Mouse (Mus musculus) midbrain, embryonic 15.5 days (tissue): ENCODE measurements around the gene Itga2. TPM values are rescaled to one million over a fixed set of nuclear protein-coding genes. Genes with fewer than 3 reads are reported as not detected.
A peak's percentile ranks its signal among the peaks of the same experiment; 100 is the strongest.

Experiments
- ATAC-seq: fragments of 200-750 bp; cut with Nextera tagmentation; replicated peaks from 2 replicates; pipeline ENCODE4 v1.8.0; 2017; ENCODE audit warnings: moderate TSS enrichment
- H3K27ac ChIP-seq: fragments of 300-500 bp; sonication (generic); 2 replicates; pipeline ENCODE4 v1.5.1; 2015; ENCODE audit warnings: mild to moderate bottlenecking, inconsistent platforms
- H3K27me3 ChIP-seq: fragments of 300-500 bp; sonication (generic); replicated peaks from 2 replicates; pipeline ENCODE4 v1.6.1; 2015; ENCODE audit warnings: inconsistent platforms
- H3K36me3 ChIP-seq: fragments of 300-500 bp; sonication (generic); replicated peaks from 2 replicates; pipeline ENCODE4 v1.6.1; 2015; ENCODE audit warnings: inconsistent platforms
- H3K4me1 ChIP-seq: fragments of 300-500 bp; sonication (generic); 2 replicates; pipeline ENCODE4 v1.6.1; 2015; ENCODE audit warnings: inconsistent platforms
- H3K4me2 ChIP-seq: fragments of 300-500 bp; sonication (generic); 2 replicates; pipeline ENCODE4 v1.6.1; 2015; ENCODE audit warnings: inconsistent platforms, mild to moderate bottlenecking, moderate library complexity
- H3K4me3 ChIP-seq: fragments of 300-500 bp; sonication (generic); 2 replicates; pipeline ENCODE4 v1.5.1; 2015; ENCODE audit warnings: mild to moderate bottlenecking, inconsistent platforms
- H3K9ac ChIP-seq: fragments of 300-500 bp; sonication (generic); 2 replicates; pipeline ENCODE4 v1.6.1; 2015; ENCODE audit warnings: mild to moderate bottlenecking, inconsistent platforms
- H3K9me3 ChIP-seq: fragments of 300-500 bp; sonication (generic); 2 replicates; pipeline ENCODE4 v1.6.1; 2016; ENCODE audit warnings: inconsistent platforms
- WGBS: fragments of 180-500 bp; shearing (Covaris S2); methylation state at CpG from one replicate; pipeline ENCODE4 v1.1.7; 2015; ENCODE audit warnings: mixed read lengths; 5-methylcytosine and 5-hydroxymethylcytosine counted together
- polyA plus RNA-seq: library from polyadenylated mRNA; unstranded; fragments of >200 nt; fragmentation: Nextera tagmentation; extraction: Ambion mirVana; gene quantifications from 2 replicates; pipeline ENCODE4 v1.2.1, GENCODE M21; 2015

Itga2 gene
- polyA plus RNA-seq = 1.5 and 1.7 TPM in 2 replicates

- 4% methylated on average over 28 of the region's 28 CpGs for WGBS
- H3K36me3 ChIP-seq = no peaks in the 10 kb centered on the region
- H3K27ac ChIP-seq = no peak within 1 kb of the TSS
- peak within 1 kb of the TSS; percentile 37 for H3K4me3 ChIP-seq
- peak within 1 kb of the TSS; percentile 26 for H3K9ac ChIP-seq
- H3K4me2 ChIP-seq = peak within 1 kb of the TSS; percentile 60
- no peaks in the 10 kb centered on the region for H3K9me3 ChIP-seq
- ATAC-seq = peak; percentile 84
- peaks cover 12% of the 10 kb centered on the region for H3K4me1 ChIP-seq
- peaks cover 41% of the 10 kb centered on the region for H3K27me3 ChIP-seq
These were observed at the start of gene Itga2 for GRCm38 (mm10) chr13:114931775-114932294. Gene Itga2, minus strand, starts transcription at chr13:114932100.

GRCm38 (mm10) chr13:114980831-114981419, 49.0 kb upstream of the Itga2 start:
- Histone ChIP-seq H3K36me3 (no peaks in the 10 kb centered on the region), H3K9me3 (no peaks in the 10 kb centered on the region), H3K9ac (no peak overlapping the region), H3K4me2 (no peak overlapping the region), H3K4me3 (no peak overlapping the region), H3K4me1 (no peaks in the 10 kb centered on the region), H3K27ac (no peak overlapping the region), H3K27me3 (no peaks in the 10 kb centered on the region; the same call in 1 of the 2 replicates)
- 39% methylated on average over 10 of the region's 10 CpGs for WGBS
- no peak for ATAC-seq

GRCm38 (mm10) chr13:114974484-114975042, 42.7 kb upstream of the Itga2 start:
- Histone ChIP-seq H3K4me2 (no peak overlapping the region), H3K9me3 (no peaks in the 10 kb centered on the region), H3K9ac (no peak overlapping the region), H3K27ac (no peak overlapping the region), H3K4me3 (no peak overlapping the region), H3K4me1 (no peaks in the 10 kb centered on the region), H3K36me3 (no peaks in the 10 kb centered on the region), H3K27me3 (no peaks in the 10 kb centered on the region; the same call in 1 of the 2 replicates)
- ATAC-seq = no peak
- WGBS = 75% methylated on average over 6 of the region's 6 CpGs

GRCm38 (mm10) chr13:114971905-114972304, 40.0 kb upstream of the Itga2 start:
- H3K4me1 ChIP-seq = no peaks in the 10 kb centered on the region
- H3K4me2 ChIP-seq = no peak overlapping the region
- H3K36me3 ChIP-seq = no peaks in the 10 kb centered on the region
- H3K4me3 ChIP-seq = no peak overlapping the region
- WGBS = 97% methylated on average over 3 of the region's 3 CpGs
- H3K9ac ChIP-seq = no peak overlapping the region
- ATAC-seq = no peak
- H3K9me3 ChIP-seq = no peaks in the 10 kb centered on the region
- no peak overlapping the region for H3K27ac ChIP-seq
- H3K27me3 ChIP-seq = no peaks in the 10 kb centered on the region

GRCm38 (mm10) chr13:114964233-114964632, 32.3 kb upstream of the Itga2 start:
- H3K4me3 ChIP-seq = no peak overlapping the region
- no peaks in the 10 kb centered on the region for H3K9me3 ChIP-seq
- no peaks in the 10 kb centered on the region for H3K4me1 ChIP-seq
- no peak overlapping the region for H3K27ac ChIP-seq
- no peaks in the 10 kb centered on the region for H3K27me3 ChIP-seq
- 32% methylated on average over 2 of the region's 2 CpGs for WGBS
- no peak overlapping the region for H3K9ac ChIP-seq
- no peak overlapping the region for H3K4me2 ChIP-seq
- peak; percentile 92 for ATAC-seq
- no peaks in the 10 kb centered on the region for H3K36me3 ChIP-seq

GRCm38 (mm10) chr13:114954516-114954915, 22.6 kb upstream of the Itga2 start:
- H3K27me3 ChIP-seq = no peaks in the 10 kb centered on the region
- H3K4me2 ChIP-seq = no peak overlapping the region
- H3K36me3 ChIP-seq = no peaks in the 10 kb centered on the region
- no peaks in the 10 kb centered on the region for H3K4me1 ChIP-seq
- H3K27ac ChIP-seq = no peak overlapping the region
- no peak for ATAC-seq
- H3K9ac ChIP-seq = no peak overlapping the region
- H3K9me3 ChIP-seq = no peaks in the 10 kb centered on the region
- no peak overlapping the region for H3K4me3 ChIP-seq

- no peak overlapping the region for H3K4me3 ChIP-seq
- ATAC-seq = no peak
- 90% methylated on average over 7 of the region's 7 CpGs for WGBS
These were observed 1.6 kb upstream of the Itga2 start for GRCm38 (mm10) chr13:114933541-114933940.

GRCm38 (mm10) chr13:114930996-114931649, 777 bp downstream of the Itga2 start:
- peak overlapping the region; percentile 26 for H3K9ac ChIP-seq
- H3K36me3 ChIP-seq = no peaks in the 10 kb centered on the region
- no peak overlapping the region for H3K27ac ChIP-seq
- peak overlapping the region; percentile 60 for H3K4me2 ChIP-seq
- H3K9me3 ChIP-seq = no peaks in the 10 kb centered on the region
- H3K27me3 ChIP-seq = peaks cover 46% of the 10 kb centered on the region
- ATAC-seq = peak; percentile 73
- peak overlapping the region; percentile 37 for H3K4me3 ChIP-seq
- H3K4me1 ChIP-seq = peaks cover 12% of the 10 kb centered on the region
- WGBS = 0% methylated on average over 10 of the region's 10 CpGs

More at GRCm38 (mm10) chr13:114933541-114933940, 1.6 kb upstream of the Itga2 start:
- H3K9ac ChIP-seq = no peak overlapping the region
- H3K27ac ChIP-seq = no peak overlapping the region
- peaks cover 35% of the 10 kb centered on the region for H3K27me3 ChIP-seq
- no peak overlapping the region for H3K4me2 ChIP-seq
- no peaks in the 10 kb centered on the region for H3K9me3 ChIP-seq
- H3K4me1 ChIP-seq = peaks cover 12% of the 10 kb centered on the region
- no peaks in the 10 kb centered on the region for H3K36me3 ChIP-seq

- 74% methylated on average over 1 of the region's 1 CpGs for whole genome bisulfite sequencing
- no peak overlapping the region for H3K4me2 ChIP-seq
- H3K4me1 ChIP-seq = peaks cover 14% of the 10 kb centered on the region
- no peak overlapping the region for H3K9ac ChIP-seq
- peaks cover 19% of the 10 kb centered on the region for H3K27me3 ChIP-seq
- no peak overlapping the region for H3K4me3 ChIP-seq
- no peak for ATAC-seq
- no peaks in the 10 kb centered on the region for H3K36me3 ChIP-seq
- no peaks in the 10 kb centered on the region; the same call in 1 of the 2 replicates for H3K9me3 ChIP-seq
- no peak overlapping the region for H3K27ac ChIP-seq
These were observed 7.1 kb downstream of the Itga2 start for GRCm38 (mm10) chr13:114924785-114925184.

- 11% methylated on average over 9 of the region's 9 CpGs for WGBS
- peak overlapping the region; percentile 58 for H3K27ac ChIP-seq
- no peaks in the 10 kb centered on the region; the same call in 1 of the 2 replicates for H3K9me3 ChIP-seq
- peaks cover 15% of the 10 kb centered on the region; the same call in 1 of the 2 replicates for H3K27me3 ChIP-seq
- peak overlapping the region; percentile 30 for H3K4me2 ChIP-seq
- H3K36me3 ChIP-seq = no peaks in the 10 kb centered on the region
- H3K4me3 ChIP-seq = no peak overlapping the region
- H3K4me1 ChIP-seq = peaks cover 14% of the 10 kb centered on the region
- H3K9ac ChIP-seq = no peak overlapping the region
- peak; percentile 96 for ATAC-seq
These were observed 8.6 kb downstream of the Itga2 start for GRCm38 (mm10) chr13:114923331-114923730.

- Histone ChIP-seq H3K27me3 (no peaks in the 10 kb centered on the region), H3K9ac (no peak overlapping the region), H3K9me3 (no peaks in the 10 kb centered on the region; the same call in 1 of the 2 replicates), H3K27ac (no peak overlapping the region), H3K4me2 (no peak overlapping the region), H3K4me3 (no peak overlapping the region), H3K36me3 (no peaks in the 10 kb centered on the region), H3K4me1 (no peaks in the 10 kb centered on the region)
- no peak for ATAC-seq
- WGBS = 80% methylated on average over 5 of the region's 5 CpGs
These were observed 16.1 kb downstream of the Itga2 start for GRCm38 (mm10) chr13:114915767-114916166.

- WGBS = 87% methylated on average over 4 of the region's 4 CpGs
- H3K4me2 ChIP-seq = no peak overlapping the region
- no peak for ATAC-seq
- no peaks in the 10 kb centered on the region for H3K4me1 ChIP-seq
- no peak overlapping the region for H3K9ac ChIP-seq
- no peaks in the 10 kb centered on the region for H3K36me3 ChIP-seq
- no peak overlapping the region for H3K27ac ChIP-seq
- no peak overlapping the region for H3K4me3 ChIP-seq
- H3K27me3 ChIP-seq = no peaks in the 10 kb centered on the region
- no peaks in the 10 kb centered on the region; the same call in 1 of the 2 replicates for H3K9me3 ChIP-seq
These were observed 16.9 kb downstream of the Itga2 start for GRCm38 (mm10) chr13:114914963-114915362.
